Mouse (Mus musculus) c-Kit-positive CD71-negative TER-119-negative erythroid progenitor cells, embryonic 14.5 days (primary cell): ENCODE data around the gene Cfap77.

Experiments used
- DNase-seq: peaks from one replicate; pipeline ENCODE4 v3.0.0-alpha.2; 2013; ENCODE audit warnings: low read depth

The Cfap77 gene

DNA sequence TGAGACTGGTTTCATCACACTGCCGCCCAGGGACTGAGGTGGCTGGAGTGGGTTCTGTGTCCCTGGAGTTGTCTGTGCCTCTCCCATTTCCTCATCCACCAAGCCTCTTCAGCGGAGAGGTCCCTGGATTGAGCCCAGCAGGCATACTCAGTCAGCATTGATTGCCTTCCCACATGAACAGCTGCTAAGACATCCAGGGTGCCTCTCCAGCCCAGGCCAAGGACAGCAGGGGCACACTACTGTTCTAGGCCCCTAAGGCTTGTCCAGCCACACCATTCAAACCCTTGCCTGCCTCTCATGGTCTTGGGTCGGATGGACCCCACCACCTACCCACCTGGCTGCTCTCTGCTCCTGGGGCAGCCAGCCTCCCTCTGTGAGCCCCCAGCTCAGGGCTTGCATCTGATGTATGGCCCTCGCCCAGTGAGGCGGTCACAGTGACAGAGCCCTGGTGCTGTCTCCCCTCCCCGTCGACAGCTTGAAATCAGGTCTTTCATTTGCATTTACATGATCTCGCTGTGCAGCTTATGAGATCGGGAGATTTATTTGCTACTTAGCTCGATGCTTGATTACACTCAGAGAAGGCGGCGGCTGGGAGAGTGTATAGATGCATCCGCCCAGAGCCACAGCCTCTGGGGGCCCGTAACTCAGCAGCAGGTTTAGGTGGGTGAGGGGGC is 57.6 kb downstream of the Cfap77 start:
- no peak for DNase-seq

DNA sequence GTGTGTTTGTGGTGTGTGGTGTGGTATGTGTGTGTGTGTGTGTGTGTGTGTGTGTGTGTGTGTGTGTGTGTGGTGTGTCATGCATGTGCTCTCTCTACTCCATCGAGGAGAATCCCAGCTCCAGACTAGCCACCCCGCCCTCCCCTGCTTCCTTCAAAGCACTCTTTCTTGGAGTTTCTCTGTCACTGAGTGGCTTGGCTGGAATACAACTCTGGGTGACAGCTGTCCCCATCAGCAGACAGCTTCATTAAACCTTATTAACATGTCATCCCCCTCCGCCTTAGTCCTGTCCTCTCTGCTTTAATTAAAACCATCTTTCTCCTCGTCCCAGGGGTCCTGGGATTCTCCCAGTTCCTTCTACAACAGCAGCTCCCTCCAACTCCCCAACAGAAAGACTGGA is 59.4 kb downstream of the Cfap77 start:
- DNase-seq, result no peak

DNA sequence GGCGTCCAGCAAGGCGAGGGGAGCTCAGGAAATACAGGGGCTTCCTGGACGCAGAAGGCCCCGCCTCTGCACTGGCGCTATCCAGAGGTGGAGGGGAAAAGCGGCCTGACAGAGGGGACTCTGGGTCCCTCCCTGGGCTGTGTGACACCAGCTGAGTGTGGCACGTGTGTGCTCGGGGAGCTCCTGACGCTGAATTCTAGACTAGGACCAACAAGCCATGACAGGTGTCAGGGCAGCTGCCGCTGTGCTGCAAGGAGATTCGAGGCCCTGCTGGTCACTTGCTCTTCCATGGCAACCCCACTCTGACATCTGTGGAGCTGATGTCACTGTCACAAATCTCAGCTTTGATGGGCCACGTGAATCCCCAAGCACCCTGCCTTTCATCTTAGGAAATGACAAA is 60.9 kb downstream of the Cfap77 start:
- no peak for DNase-seq

DNA sequence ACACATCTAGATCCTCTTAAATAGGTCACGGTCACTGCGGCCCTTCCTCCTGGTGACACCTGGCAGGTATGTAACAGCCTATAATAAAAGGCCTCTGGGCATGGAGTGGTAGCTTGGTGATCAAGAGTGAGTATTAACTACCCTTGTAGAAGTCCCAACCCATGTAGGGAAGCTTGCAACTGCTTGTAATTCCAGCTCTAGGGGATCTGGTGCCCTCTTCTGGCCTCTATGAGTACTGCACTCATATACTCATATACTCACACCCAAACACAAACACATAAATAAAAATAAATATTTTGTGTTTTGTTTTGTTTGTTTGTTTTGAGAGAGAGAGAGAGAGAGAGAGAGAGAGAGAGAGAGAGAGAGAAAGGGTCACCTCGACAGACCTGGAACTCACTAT is 66.1 kb downstream of the Cfap77 start:
- no peak for DNase-seq

DNA sequence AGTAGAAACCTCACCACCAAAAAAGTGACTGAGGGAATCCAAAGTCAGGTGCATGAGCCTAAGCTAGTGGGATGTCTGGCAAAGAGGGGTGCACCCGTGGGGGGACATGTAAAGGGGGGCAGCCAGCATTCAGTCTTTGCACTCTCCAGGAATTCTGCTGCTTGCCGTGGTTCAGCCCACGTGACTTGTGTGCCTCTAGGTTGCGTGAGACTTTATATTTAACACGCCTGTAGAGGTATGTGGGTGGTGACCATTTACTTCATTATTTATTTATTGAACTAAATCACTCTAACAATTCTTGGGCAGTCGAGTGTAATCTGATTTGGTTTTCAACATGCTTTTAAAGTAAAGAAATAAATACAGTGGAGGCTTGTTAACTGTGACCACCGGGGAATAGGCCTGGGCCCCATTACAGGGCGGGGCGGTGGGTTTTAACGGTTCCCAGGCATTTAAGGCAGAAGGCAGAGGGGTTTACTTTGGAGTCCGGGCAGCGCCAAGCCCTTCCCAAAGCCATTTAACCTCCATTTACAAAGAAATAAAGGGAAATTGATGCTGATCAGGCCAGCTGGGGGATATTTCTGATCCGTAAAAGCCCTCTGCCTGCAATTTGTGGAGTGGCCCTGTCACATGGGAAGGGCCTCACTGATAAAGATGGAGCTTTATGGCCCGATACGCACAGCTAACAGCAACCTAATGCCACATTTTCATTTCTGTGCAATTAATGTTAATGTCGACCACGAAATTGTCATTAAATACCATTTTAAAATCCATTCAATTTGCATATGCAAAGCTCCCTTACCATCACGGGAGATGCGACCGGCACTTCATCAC is 74.6 kb downstream of the Cfap77 start:
- no peak for DNase-seq

DNA sequence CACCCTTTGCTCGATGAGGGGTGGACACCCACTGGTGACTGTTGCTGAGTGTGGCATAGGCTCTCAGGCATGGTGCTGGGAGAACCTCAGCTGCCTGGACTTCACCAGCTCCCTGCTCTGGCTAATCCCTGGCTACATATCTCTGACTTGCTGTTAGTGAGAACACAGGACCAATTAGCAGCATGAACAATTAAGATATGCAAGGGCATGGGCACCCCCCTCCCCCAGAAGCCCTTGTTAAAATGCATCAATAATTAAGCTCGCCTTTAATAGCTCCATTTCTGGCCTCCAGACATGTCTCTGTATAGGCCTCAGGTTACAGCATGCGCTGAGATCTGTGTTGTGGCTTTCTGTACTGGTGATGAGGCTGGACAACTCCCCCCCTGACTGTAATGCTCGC is 76.4 kb downstream of the Cfap77 start:
- no peak for DNase-seq

DNA sequence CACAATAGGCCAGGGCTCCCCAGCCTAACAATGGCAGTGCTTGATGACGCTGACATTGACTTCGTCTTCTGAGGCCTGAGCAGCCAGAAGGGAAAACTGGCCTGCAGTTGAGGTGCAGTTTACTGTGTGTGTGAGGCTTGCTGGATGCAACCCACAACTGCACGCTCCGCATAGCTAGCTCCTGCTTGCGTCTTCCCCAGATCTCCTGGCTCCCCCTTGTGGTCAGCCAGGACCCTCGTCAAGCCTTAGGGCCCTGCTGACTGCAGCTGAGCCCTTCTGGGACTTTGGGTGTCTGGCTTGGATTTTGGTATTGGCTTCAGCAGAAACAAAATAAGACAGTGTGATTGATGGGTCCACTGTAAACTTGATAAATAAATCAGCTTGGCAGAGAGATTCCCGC is 78.2 kb downstream of the Cfap77 start:
- peak; percentile 42 for DNase-seq

DNA sequence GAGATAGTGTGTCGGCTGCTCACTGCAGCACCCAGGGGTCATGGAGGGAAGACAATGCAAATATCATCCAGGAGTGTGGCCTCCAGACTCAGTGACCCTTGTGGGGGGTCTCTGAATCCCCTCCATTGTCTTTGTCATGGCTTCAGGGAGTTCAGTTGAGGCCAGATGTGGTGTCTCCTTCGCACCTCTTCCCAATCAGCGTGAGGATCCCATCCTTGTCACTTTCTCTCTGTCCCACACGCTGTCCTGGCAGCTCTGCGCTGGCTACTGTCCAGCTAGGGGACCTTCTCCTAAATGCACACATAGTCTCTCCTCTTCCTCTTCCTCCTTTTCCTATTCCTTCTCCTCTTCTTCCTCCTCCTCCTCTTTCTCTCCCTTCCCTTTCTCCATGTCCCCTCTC is 79.3 kb downstream of the Cfap77 start:
- no peak for DNase-seq

DNA sequence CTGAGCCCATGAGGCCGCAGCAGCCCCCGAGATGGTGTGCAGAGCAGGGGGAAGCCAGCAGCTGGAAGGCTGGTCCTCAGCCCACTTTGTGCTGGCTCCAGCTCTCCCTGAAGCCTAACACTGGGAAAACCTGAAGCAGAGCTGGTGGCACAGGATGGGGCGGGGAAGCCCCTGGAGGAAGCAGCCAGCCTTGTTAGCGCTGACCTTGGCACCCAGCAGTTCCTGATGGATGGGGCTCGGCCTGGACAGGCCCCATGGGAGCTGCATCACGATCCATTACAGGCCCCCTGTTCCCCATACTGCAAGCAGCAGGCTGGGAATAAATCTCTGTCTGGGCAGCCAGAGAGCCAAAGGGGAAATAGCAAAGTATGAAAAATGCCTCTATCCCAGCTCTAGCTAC is 80.3 kb downstream of the Cfap77 start:
- no peak for DNase-seq

DNA sequence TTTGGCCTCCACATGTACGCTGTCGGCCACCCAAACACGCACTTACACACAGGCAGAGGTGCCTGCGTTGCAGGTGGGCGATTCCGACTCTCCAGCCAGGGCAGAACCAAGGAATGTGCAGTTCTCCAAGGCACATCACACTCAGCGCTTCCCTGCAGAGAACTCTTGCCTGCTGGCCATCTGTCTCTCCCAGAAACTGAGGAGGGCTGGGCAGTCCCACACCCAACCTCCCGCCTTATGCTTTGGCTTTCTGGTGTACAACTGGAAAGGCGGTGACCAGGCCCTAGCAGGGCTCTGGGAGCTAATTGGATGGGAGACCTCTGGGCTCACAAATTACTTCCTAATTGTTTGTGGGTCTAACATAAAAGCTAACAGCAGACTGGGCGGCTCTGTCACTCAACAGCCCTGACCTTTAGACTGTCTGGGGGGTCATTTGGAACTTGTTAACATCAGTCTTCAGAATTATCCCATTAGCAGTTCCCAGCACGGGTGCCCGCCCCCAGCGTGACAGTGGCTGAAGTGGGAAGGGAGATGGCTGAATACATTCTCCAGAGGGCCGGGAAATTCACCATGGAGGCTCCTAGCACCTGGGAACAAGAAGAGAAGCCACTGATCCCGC is 80.9 kb downstream of the Cfap77 start:
- DNase-seq, result no peak

DNA sequence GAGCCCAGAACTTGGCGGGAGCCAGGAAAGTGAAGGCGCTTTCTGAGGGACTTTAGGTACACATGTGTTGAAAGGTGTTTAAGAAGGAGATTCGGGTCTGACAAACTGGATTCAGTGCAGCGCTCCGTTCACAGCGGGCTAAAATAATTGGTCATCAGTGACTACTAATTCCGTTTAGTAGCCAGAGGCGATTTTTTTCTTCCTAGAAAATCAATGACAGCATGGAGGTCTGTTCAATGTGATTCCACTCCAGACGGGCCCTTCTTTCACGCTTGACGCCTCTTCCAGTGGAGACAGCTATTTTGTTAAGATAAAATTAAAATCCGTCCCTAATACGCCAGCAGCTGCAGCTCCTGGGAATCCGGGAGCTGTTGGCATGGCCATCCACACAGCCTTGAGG is 84.4 kb downstream of the Cfap77 start:
- DNase-seq, result no peak

DNA sequence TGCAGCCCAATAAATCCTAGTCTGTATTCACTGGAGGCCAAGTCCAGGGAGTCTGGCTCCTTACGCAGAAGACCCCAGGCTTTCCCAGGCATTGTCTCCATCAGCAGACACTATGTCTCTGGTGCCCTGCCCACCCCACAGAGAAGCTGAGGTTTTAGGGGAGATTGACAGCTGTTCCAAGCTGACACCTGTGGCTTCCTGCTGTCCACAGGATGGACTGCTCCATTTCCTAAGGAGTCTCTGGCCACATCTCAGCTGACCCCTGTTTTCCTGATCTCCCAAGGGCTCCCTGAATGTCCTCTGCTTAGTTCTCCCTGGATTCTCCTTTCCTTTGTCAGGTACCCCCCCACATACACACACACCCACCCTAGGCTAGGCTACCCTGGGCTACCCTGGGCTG is 86.6 kb downstream of the Cfap77 start:
- DNase-seq, result no peak

DNA sequence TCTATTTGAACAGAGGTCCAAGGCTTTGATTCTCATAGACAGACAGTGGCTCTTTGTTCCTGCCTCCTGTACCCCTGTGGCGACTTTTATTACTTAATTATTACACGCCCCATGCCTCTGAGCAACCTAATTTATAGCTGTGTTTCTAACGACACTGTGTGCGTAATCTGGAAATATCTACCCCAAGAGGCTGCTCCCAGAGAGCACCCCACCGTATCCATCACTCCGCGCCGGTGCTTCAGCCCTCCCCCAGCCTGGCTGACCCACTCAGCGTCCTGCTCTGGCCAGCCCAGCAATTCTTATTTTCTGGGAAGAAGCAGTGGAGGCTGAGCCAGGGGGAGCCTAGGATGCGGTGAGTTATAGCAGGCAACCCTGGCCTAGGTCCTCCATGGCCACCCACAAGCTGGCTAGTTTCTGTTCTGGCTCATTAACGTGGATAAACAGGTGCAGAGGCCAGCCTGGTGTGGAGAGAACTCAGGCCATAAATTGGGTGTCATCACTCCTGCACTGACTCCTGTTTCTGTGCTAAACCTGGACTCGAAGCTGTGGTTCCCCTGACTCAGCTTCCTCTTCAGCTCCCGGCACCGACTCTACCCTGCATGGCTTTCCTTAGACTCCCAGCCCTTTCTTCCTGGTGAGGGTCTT is 88.6 kb downstream of the Cfap77 start:
- DNase-seq, result no peak

DNA sequence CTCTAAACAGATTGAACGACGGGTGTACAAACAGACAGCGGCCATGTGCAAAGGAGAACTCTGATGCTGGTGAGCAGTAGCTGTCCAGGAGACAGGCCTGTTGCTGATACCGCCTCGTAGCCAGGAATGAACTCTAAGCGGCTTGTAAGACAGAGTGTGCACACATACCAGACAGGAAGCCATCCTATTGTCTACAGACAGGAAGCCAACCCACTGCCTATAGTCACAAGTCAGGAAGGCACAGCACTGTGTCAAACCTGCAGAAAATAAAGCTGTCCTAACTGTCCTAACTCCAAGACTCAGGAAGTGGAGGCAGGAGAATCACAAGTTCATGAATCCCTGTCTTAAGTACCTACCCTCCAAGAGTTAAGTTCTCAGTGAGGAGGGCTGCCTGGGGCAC is 91.3 kb downstream of the Cfap77 start:
- DNase-seq, result no peak

DNA sequence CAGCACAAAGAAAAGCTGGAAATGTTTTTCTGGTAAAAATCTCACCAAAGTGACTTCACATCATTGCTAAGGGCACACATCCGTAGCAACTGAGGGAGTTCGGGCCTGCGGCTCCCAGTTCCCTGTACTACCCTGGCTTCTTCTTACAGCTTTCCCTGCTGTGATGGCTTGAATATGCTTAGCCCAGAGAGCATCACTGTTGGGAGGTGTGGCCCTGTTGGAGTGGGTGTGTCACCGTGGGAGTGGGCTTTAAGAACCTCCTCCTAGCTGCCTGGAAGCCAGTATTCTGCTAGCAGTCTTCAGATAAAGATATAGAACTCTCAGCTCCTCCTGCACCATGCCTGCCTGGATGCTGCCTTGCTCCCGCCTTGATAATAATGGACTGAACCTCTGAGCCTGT is 93.2 kb downstream of the Cfap77 start:
- DNase-seq, result no peak

DNA sequence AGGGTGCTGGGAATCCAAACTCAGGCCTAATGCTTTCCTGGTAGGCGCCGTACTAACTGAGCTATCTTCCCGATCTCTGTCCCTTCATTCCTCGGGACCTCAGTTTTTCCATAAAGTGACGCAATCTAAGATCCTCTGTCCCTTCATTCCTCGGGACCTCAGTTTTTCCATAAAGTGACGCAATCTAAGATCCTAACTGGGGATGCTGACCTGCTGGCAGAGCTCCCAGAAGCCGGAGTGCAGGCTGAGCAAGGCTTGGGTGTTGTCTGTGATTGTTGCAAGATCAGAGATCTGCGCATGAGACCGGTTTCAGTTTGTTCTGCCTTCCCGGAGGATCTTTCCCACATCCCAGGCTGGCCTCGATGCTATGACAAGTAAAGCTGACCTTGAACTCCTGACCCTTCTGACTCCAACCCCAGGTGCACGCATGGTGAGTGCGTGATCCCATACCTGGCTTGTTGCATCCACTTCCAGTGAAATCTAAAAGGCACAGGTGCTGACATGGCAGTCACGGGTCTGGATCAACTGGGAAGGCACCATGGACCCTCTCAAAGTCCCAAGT is 93.8 kb downstream of the Cfap77 start:
- no peak for DNase-seq

DNA sequence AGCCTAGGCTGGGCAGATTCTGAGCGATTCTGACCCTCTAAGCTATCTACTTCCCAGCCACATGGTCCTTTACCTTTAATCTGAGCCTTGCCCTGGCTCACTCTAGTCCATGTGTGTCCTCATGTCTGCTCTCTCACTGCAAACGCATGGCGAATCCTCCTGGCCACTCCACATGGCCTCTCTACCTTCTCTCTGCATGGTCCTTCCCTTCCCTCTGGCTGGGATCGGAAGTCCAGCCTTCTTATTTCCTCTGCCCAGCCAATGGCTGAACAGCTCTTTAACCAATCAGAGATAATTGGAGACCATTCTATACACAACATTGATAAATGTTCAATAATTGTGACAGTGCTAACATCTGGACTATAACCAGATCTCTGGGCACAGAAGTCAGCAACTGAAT is 98.0 kb downstream of the Cfap77 start:
- DNase-seq, result no peak

DNA sequence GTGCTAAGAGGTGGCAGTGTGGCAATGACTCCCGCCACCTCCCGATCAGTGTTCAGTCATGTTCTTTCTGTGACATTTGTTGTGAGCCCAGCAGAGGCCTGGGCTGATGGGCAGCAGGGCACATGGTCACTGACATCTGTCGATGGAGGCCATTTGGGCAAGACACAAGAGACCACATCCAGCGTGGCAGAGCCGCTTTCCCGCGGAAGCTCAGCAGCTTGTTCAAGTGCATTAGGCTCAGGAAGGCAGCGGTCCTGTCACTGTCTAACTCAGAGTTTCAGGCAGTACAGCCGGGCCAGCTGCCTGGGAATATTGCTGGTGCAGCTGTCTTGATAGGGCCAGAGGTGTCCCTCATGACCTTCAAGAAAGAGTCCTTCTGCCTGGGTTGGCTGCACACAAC is 100.3 kb downstream of the Cfap77 start:
- no peak for DNase-seq

DNA sequence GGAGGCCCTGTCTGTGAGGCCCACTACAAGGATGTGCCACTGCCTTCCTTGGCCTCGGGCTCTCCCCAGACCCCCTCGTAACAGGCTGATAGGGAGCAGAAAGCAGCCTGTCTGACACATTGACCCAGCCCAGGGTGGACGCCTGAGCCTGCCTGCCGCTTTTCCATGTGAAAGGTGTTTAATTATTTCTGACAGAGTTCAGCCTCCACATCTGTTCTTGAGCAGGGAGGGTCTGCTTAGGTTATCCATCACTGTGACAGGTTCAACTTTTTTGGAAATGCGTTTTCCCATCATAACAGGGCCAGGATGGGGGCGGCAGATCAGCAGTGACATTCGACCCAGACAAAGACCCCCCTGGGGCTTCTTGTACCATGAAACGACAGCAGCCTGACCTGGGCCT is 101.9 kb downstream of the Cfap77 start:
- DNase-seq, result no peak

DNA sequence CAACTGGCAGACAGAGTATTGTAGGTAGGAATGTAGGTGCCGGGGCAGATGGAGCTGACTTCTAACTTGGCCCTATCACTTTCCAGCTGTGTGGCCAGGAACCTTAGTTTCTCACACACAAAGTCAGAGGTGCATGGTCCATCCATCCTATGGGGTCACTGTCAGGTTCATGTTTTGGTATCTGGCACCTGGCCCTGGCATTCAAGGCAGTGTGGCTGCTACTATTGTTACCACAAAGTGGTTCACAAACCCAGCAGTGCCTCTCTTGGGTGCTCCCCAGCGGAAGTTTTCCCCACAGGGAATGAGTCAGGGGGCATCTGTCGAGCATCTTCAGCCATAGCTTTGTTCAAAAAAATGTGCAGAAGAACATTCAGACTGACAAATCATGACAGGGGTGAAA is 108.6 kb downstream of the Cfap77 start:
- no peak for DNase-seq

DNA sequence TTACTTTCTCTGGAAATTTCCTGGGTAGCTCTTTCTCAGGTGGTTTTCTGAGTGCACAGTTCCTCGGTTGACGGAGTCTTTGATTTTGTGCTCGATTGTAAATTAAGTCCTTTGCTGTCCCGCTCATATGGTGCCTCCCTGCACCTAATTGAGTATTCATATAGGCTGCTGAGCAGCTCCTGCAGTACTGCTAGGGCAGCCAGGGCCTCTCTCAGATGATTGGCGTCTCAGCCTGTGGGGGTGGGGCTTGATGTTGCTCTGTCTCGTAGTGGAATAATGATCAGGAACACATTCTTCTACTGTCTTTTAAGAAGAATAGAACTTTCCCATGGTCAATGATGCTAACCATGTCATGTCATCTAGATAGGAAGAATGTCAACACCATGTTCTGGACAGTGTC is 109.5 kb downstream of the Cfap77 start:
- no peak for DNase-seq

DNA sequence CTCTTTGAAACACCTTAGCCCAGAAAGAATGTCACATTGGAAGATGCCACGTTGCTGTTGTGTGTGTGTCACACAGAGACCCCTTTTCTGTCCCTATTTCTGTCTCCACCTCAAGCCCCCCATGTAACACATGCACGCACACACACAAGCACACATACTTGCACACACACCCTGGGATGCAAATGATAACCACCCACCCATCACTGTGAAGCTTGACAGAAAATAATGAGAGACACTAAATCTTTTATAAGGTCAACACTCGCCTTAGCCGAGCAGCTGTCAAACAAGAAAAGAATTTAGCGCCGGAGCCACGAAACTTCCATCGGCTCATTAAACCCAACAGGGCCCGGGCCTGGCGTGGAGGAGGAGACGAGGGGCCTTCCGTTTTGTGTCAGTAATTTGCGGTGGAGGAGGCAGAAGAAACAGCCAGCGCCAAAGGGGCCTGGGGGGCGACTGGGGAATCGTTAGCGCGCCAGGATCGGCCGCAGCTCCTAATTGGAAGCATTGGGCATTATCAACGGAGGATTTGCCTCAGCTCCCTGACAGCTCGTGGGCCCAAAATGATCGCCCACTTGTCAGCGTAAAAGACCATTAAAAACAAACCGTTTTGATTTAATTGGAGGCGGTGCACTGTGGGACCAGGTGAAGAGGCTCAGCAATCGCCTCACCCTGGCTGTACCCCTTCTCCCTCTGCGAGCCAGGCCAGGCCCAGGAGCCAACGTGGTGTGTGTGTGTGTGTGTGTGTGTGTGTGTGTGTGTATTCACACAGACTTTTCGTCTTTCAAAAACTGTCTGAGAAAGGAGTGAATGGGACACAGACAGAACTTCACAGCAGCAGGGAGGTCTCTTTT is 111.0 kb downstream of the Cfap77 start:
- no peak for DNase-seq
